Mouse (Mus musculus) left cerebral cortex, postnatal 36 days (tissue): ENCODE data around the gene Irf4. TPM values are rescaled to one million over a fixed set of nuclear protein-coding genes. Genes with fewer than 3 reads are reported as not detected.

Experiments used
- DNase-seq, 2 experiments: peaks; one replicate each; pipeline ENCODE4 v3.0.0; 2021 to 2022; ENCODE audit warnings: low spot score in 2 of 2, mixed read lengths in 1 of 2
- intact Hi-C: fragments of 180-260 bp; cut with DNase I; formaldehyde crosslinking; loops from one replicate; pipeline ENCODE4 v1.15.1; 2025
- total RNA-seq, 2 experiments: library from RNA; stranded (reverse); gene quantifications; 2 replicates each; pipeline ENCODE4 v1.2.3; 2021

The Irf4 gene
- total RNA-seq, 2 experiments from 2014 or later = 0.47 to 0.63 TPM

DNA sequence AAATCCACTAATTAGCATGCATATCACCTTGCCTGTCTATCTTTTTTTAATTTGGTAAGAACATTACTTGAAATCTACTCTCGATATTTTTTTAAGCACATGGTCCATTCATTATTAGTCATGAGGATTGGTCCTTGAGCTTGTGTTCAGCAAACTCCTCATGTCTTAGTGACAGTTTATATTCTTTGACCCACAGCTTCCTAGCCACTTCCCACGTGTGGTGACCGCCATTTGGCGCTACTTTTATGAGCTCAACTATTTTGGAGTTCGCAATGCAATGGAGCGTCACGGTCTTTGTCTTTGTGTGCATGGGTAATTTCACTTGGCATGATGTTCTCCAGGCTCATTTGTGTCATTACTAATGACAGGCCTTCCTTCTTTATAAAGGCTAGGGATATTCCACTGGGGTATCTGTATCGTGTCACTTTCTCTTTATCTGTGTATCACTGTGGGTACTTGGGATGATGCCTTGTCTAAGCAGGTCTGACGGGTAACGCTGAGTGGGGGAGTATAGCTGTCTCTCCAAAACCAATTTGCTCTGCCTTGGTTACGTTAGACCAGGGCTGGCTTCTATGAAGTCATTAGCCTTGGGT lies 9.9 kb downstream of the Irf4 start:
- intact Hi-C loops = no loop called here
- no peak for DNase-seq

DNA sequence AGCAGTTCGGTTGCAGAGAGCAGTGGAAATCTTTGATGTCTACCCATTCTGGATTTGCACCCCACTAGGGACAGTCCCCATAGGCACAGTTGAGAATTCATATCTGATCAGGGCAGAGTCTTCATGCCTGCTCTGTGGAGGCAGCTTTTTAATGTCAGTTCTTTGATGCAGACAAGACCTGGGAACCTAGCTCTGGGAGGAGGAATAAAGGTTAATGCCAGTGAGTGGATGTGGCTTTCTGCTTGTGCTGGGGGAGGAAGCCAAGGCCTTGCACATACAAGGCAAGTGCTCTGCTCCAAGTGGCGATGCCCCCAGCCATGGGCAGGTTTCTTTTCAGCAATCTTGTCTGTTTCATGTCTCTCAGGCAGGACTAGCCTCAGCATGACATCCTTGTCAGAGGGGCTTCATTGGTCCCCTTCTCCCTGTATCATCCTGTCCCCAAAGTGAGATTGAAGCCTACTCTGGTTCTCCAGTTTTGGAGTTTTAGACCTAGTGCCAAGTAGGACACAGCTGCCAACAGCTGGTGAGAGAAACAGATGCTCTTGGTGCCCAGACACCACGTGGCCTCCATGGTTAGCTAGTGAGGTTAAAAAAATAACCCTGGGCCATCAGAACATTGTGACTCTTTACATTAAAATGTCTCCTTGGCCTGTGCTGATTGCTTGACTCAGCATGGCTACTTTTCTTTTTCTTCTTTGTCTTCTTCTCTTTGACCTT lies 11.5 kb downstream of the Irf4 start:
- no peak for DNase-seq
- intact Hi-C loops = no loop called here

DNA sequence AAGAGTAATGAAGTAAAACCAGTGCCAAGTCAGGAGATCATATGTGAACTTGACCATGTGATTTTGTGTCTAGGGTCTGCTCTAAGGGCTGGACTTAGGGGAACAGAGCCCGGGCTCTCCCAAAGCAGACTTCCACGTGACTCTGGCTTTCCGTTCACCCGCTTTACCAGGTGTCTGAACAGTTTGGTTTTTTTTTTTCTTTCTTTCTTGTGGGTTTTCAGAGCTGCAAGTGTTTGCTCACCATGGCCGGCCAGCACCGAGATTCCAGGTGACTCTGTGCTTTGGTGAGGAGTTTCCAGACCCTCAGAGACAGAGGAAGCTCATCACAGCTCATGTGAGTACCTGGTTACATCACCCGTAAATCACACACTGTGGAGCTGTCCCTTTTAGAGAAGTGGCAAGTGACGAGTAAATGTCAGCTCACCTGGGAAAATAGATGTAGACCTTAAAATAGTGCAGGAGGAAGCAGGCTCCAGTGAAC lies 12.2 kb downstream of the Irf4 start:
- no peak for DNase-seq
- intact Hi-C loops = no loop called here

- intact Hi-C loops = no loop called here
- DNase-seq = no peak
Observed at GRCm38 (mm10) chr13:30762224-30762623, 13.2 kb downstream of the Irf4 start.

GRCm38 (mm10) chr13:30764014-30764740 lies 15.2 kb downstream of the Irf4 start:
- intact Hi-C loops = no loop called here
- DNase-seq = no peak

DNA sequence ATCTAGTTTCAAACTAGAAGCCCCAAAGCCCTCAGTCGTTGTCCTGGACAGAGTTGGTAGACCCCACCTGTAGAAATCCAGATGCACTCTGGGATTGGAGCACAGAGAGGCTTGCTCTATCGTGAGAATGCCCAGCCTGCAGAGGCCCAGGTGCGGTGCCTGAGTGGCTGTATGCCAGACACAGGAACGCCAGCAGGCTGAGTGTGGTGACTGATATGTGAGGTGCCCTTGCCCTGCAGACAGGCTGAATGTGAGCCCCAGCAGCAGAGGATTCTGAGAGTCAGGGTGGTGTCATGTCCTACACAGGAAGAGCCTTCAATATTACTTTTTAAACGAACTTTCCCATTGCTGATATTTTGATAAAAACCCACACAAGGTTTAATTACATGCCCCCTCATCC lies 16.9 kb downstream of the Irf4 start:
- no peak for DNase-seq
- intact Hi-C loops = no loop called here

GRCm38 (mm10) chr13:30766636-30767476 lies 17.8 kb downstream of the Irf4 start:
- no peak for DNase-seq
- intact Hi-C loops = no loop called here

DNA sequence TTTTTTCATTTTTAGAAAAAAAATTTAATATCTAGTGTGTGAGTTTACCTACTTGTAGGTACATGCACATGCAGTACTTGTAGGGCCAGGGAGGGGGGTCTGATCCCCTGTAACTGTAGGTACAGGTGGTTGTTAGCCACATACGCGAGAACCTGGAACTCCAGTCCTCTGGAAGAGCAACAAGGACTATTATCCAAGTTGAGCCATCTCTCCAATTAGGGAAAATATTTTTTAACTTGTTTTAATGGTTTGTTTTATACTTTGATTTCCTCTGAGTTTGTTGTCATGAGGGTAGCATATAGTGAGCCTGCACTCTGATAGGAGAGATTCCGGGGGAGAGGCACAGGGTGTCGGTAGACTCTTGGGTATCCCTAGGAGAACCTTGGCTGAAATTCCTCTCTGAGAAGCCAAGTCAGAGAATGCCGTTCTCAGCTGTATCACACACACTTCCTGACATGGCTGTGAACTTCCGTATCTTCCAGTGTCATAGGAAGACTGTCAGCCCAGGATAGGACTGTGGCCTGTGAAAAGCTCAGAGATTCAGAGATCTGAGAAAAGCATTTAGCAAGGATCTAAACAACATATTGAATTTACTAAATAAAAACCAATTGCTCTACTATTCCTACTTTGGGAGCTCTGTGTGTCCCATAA lies 18.6 kb downstream of the Irf4 start:
- intact Hi-C loops = no loop called here
- no peak for DNase-seq

GRCm38 (mm10) chr13:30776021-30776420 lies 27.0 kb downstream of the Irf4 start:
- intact Hi-C loops = no loop called here
- no peak for DNase-seq

- no peak for DNase-seq
- intact Hi-C loops = no loop called here
Observed at GRCm38 (mm10) chr13:30777678-30778179, 28.7 kb downstream of the Irf4 start.

DNA sequence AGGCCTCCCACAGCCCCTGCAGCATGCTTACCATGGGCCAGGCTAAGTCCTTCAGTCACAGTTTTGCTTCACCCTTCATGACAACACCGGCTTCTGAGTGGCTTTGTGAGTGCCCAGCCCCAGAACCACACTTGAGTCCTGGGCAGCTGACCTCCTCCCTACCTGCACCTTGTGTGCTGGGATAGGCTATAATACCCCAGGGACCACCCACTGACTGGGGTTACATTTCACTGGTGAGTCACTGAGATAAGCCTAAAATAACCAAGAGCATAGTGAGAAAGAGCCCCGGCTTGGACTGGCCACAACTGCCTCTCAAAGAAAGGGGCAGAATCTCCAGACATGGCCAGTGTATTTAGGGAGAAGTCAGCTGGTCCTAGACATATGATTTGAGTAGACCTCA lies 32.9 kb downstream of the Irf4 start:
- intact Hi-C loops = no loop called here
- no peak for DNase-seq

DNA sequence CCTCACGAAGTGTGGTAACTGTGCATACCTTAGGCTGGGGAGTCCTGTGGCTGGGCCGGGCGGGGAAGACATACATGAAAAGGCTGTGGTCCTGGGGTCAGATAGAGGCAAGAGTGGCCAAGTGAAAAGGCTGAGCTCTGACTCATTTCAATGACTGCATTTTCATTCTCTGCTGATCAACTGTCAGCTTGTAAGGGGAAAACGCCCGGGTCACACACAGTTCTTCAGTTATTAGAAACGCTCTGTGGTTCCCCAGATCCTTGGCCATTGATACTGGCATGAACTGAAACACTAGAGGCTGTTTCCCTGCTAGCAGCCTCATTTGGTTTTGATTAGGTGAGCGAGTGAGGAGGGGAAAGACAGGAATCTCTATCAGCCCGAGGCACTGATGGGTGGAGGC lies 33.4 kb downstream of the Irf4 start:
- DNase-seq = no peak
- intact Hi-C loops = no loop called here

GRCm38 (mm10) chr13:30785423-30786040 lies 36.5 kb downstream of the Irf4 start:
- DNase-seq = no peak
- intact Hi-C loops = loop anchor here (5.0 kb wide), 1 partner anchor 183 kb away; no protein-coding TSS in a partner anchor

DNA sequence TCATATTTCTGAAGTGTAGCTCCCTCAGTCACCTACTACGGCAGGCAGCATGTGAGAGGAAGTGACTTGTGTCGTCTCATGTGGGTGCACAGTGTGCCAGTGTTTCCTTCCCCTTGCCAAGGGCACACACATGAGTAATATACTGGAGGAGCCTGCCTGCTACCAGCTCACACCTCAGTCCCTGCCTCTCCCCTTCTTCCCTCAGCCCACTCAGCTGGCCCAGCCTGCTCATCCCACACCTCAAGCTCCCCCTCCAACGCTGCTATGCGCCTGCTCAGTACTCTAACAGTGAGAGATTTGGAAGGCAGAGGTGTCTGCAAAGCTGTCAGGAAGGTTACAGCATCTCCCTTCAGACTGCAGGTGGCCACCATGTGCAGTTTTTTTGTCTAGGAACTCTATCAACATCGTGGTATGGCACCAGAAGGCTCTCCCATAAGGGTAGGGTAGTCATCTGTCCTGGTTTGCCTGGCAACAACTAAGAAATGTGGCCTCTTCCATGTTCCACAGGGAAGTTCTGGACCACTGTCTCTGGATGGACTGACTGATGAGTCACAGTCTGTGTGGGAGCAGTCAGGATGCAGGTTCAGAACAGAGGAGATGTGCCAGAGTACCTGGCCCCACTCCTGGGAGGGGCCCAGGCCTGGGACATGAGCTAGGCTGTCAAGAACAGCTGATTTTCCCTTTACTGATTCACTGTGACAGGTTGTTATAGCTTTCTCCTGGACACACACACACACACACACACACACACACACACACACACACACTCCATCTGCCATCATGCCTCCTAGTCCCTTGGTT lies 37.4 kb downstream of the Irf4 start:
- peak; percentile 82 to 86 for DNase-seq
- intact Hi-C loops = loop anchor here (5.0 kb wide), 1 partner anchor 184 kb away; no protein-coding TSS in a partner anchor

- intact Hi-C loops = loop anchor here (5.0 kb wide), 1 partner anchor 185 kb away; no protein-coding TSS in a partner anchor
Observed at GRCm38 (mm10) chr13:30787036-30787320, 38.0 kb downstream of the Irf4 start.

DNA sequence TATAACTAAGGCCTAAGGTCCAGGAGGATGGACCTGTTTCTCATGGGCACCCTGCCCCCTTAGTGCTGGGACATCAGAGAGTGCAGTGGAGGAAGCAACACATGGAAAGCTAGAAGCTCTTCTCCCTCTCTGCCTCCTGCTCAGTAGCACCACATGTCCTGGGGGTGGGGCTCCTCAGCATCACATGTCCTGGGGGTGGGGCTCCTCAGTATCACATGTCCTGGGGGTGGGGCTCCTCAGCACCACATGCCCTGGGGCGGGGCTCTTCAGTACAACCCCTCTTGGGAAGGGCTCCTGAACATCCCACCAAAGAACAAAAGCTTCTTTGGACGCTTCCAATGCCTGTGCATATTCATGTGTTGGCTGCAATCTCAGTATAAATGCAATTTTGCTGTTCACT lies 38.5 kb downstream of the Irf4 start:
- no peak for DNase-seq
- intact Hi-C loops = loop anchor here (5.0 kb wide), 1 partner anchor 185 kb away; no protein-coding TSS in a partner anchor

More at GRCm38 (mm10) chr13:30787036-30787320, 38.0 kb downstream of the Irf4 start:
- no peak for DNase-seq

DNA sequence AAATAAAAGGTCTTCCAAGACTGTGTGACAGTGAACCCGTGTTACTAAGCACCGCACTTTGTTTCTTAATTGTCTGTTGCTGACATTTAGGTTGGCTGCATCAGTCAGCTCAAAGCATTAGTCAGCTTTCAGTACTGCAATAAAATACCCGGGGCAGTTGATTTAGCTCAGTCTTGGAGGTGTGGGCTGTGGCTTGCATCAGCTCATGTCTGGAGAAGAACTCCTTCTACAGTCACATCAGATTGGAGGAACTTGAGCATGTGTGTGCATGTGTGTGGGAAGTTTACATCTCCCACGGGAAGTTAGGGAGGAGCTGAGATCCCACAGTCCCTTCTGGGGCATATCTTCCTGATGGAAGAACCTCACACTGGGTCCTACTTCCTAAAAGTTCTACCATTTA lies 38.9 kb downstream of the Irf4 start:
- no peak for DNase-seq

GRCm38 (mm10) chr13:30788421-30788820 lies 39.4 kb downstream of the Irf4 start:
- no peak for DNase-seq
- intact Hi-C loops = loop anchor here (5.0 kb wide), 1 partner anchor 186 kb away; no protein-coding TSS in a partner anchor

More for the DNA sequence above, 38.9 kb downstream of the Irf4 start:
- intact Hi-C loops = loop anchor here (5.0 kb wide), 1 partner anchor 186 kb away; no protein-coding TSS in a partner anchor
